Mouse (Mus musculus) retina, adult 2 months (tissue): ENCODE data around the gene Lats2.
A peak's percentile ranks its signal among the peaks of the same experiment; 100 is the strongest.
"Not testable (repeated sequence)": the region's sequence is repeated elsewhere in the genome, so short reads cannot be mapped to it uniquely, and the experiment has no call there.

Source experiments
- DNase-seq: peaks from one replicate; pipeline ENCODE4 v3.0.0-alpha.2; 2012; ENCODE audit warnings: low read depth, low spot score

Gene Lats2

DNA sequence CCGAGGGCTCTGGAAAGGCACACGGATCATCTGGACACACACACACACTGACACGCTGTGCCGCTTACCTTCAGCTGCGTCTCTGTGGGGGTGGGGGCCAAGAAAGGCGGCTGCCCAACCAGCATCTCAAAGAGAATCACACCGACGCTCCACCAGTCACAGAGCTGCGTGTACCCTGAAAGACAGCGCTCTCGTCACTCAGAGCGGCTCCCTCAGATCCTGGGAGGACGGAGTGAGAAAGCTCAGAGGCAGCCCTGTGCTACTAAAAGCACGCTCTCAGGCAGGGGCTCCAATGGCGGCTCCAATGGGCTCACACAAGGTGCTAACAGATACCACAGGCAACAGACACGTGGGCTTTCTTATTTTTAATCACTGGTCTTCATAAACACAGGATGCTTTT lies 63.9 kb downstream of the Lats2 start:
- DNase-seq = no peak

DNA sequence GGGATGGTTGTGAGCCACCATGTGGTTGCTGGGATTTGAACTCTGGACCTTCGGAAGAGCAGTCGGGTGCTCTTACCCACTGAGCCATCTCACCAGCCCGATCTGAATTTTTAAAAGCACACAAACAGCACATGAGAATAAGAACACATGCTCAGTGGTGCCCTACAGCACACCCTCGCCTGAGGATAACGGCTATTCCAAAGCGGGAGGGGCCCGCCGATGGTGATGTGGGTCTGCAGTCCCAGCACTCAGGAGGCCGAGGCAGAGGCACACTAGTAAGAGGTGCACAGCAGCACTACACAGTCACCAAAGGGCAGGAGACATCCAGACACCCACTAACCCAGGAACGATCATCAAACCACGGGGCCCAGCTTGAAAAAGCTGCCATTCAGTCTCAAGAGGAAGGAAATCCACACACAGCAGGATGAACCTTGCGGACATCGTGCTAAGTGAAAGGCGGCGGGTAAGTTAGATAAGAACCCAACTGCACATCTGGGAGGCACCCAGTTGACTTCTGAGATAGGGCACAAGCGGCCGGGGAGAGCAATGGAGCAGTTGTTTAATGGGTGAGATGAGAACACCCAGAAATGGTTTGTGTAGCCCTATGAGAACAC lies 65.6 kb downstream of the Lats2 start:
- no peak for DNase-seq

DNA sequence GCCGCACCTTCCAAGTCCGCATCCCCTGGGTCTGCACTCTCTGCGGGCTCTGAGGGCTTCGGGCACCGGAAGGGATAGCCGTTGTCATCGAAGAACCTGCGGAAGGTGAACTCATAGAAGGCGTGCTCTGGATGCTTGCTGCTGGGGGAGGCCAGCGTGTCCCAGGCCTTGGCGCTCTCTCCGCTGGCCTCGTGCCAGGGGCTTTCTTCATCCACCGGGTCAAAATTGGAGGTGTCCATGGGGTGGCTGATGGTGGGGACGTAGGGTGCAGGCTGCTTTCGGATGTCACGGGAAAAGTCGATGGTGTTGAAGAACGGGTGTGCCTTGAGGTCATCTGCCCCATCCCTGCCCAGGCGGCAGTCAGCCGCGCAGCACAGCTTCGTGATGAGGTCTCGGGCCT lies 66.9 kb downstream of the Lats2 start:
- no peak for DNase-seq

DNA sequence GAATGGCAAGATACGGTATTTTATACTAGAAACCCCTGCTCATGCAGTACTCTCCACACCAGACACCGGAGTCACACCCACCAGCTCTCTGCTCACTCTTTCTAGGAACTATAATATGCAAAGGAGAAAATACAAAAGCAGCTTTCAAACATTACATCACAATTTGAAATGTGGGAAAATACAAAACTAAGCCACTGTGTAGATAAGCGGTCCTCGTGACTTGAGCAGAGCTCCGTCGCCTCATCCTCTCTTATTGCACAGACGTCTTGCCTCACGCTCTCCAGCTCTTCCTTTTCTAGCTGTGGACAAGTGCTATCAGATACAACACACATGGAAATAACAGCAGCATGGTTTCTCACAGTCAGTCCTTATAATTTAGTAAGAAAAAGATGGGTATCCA lies 67.5 kb downstream of the Lats2 start:
- DNase-seq = no peak

DNA sequence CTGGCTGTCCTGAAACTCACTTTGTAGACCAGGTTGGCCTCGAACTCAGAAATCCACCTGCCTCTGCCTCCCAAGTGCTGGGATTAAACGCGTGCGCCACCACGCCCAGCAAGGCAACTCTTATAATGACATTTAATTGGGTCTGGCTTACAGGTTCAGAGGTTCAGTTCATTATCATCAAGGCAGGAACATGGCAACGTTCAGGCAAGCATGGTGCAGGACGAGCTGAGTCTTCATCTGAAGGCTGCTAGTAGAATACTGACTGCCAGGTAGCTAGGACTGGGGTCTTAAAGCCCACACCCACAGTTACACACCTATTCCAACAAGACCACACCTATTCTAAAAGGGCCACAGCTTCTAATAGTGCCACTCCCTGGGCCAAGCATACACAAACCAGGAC lies 70.1 kb downstream of the Lats2 start:
- DNase-seq = not testable (repeated sequence)

DNA sequence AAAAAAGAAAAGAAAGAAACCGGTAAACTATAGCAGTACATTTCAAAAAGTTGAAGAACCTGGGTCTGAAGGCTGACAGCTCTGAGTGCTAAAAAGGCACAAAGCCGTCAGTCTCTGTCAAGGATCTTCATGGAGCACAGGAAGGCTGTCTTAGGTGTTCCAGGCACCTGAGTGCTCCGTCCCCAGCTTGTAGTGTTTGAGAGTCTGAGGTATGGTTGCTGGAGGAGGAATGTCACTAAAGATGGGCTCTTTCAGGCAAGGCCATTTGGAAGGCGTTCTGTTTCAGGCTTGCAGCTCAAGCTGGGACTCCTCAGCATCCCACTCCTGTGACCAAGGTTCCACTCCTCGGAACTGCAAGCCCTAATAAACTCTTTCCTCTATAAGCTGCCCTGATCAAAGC lies 70.7 kb downstream of the Lats2 start:
- no peak for DNase-seq

DNA sequence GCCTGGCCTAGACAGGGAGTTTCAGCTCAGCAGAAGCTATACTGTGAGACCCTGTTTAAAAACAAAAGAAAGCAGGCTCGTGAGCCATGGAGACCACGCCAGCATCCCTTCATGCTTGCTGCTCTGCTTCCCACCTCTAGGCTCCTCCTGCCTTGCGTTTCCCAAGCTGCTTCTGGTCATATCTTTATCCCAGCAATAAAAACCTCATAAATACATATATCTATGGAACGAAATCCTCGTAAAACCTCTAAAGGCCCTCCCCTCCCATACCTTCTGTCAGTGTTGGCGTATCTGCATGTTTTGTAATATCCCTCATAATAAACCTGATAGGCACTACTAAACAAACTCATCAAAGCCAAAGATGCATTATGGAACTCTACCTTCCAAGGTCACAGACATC lies 71.5 kb downstream of the Lats2 start:
- DNase-seq = no peak

DNA sequence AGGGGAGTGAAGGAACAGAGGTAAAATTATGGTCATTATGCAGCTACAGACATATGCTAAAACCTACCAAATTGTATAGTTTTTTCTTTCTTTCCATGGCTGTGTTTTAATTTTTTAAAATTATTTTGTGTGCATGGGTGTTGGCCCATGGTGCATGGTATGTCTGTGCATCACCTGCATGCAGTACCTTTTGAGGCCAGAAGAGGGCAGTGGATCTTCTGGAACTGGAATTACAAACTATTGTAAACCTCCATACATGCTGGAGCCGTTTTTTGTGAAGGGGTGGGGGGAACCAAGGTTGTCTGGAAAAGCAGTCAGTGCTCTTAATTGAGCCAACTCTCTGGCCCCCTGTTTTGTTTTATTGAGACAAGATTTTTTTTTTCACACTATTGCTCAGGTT lies 73.6 kb downstream of the Lats2 start:
- peak; percentile 37 for DNase-seq

DNA sequence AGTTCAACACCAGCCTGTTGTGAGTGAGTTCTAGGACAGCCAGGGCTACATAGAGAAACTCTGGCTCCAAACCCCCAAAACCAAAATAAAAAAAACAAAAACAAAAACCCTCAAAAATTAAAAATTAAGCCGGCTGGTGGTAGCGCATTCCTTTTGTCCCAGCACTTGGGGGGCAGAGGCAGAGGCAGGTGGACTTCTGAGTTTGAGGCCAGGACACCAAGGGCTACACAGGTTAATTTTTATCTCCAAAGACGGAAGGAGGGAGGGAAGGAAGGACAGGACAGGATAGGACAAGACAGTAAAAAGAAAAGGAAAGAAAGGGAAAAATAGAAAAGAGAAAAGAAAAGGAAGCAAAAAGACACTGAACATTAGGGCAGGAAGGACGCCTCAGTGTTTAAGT lies 75.4 kb downstream of the Lats2 start:
- no peak for DNase-seq

DNA sequence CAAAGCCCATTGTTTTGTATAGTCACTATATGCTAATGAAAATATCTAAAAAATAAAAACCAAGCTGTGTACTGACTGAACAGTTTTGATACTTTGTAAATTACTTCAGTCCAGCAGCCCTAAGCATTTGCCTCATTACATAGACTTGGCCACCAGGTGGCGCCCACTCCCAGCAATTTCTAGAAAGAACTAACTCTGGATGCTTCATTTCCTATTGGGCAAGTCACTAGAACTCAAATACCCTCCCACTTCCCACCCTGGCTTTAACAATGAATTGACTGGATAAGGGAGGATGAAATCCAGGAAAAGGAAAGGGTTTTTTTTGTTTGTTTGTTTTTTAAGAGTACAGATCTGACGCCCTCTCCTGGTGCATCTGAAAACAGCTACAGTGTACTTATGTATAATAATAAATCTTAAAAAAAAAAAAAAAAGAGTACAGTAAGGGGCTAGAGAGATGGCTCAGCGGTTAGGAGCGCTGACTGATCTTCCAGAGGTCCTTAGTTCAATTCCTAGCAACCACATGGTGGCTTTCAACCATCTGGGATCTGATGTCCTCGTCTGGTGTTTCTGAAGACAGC lies 78.1 kb downstream of the Lats2 start:
- DNase-seq = peak; percentile 66

DNA sequence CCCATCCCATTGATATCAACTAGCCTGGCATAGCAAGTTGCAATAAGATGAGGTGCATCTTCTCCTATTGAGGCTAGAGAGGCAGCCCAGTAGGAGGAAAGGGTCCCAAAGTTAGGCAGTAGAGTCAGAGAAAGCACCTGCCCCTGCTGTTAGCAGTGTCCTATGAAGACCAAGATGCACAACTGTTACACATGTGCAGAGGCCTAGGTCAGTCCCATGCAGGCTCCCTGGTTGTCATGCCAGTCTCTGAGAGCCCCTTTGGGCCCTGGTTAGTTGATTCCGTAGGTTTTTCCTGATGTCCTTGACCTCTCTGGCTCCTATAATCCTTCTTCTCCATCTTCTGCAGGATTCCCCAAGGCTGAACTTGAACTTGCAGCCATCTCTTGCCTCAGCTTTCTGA lies 78.7 kb downstream of the Lats2 start:
- no peak for DNase-seq

DNA sequence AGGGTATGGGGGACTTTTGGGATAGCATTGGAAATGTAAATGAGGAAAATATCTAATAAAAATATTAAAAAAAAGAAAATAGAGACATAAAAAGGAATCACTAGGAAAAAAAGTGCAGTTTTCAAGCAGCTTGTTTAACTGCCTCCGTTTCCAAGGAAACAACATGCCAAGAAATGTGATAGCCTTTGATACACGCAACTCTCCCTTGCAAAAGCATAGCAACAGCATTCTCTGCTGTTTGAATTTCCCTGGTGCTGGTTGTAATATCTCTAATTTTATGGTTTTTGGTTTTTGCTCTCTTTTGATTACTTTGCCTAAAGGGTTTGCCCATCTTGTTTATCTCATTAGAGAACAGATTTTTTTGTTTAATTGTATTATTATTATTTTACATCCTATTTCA lies 82.7 kb downstream of the Lats2 start:
- DNase-seq = no peak

DNA sequence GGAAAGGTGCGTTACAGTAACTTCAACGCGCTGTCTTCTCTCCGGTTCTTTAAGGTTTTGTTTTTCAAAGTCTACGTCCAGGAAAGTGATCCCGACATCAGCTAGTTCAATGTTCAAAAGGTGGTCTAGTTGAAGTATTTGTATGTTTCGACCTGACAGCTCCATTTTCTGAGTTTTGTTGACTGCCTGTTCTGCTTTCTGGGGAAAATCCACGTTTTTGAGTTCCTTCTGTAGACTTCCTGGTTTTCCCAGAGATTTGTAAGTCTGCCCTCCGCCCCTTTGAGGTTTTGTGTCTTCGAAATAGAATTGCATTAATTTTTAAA lies 92.6 kb downstream of the Lats2 start:
- DNase-seq = no peak

DNA sequence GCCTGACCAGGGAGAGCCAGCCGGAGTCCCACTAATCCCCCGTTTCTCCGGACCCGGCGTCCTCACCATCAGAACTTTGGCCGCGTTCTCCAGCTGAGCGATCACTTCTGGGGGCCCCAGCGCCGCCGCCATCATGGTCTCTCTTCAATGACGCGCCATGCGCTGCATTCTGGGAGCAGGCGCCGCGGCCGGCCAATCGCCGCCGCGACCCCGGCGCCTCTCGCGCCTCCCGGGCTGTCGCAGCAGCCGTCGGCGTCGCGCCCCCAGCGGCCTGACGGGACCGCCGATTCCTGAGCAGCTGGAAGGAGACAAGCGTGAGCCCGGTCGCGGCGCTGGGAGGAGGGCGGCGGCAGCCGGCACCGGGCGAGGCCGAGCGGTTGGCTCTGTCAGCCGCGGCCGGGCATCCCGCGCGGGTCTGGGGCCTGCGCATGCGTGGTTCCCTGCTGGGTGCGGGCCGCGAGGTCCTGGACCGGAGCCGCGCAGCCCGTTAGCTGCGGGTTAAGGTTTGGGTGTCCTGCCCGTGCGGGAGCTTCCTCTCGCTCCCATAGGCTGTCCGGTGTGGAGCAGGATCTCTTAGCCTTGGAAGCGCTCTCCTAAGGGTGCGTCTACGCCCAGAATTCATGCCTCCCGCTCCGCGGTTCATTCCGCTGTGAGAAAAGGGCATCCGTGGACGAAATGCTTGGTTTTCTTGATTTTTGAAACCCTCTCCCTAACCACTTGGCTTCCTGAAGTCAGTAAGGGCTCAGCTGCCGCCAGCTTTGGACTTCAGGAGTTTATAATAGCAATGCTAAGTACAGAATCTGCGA lies 93.2 kb downstream of the Lats2 start, which contains the start of gene Xpo4:
TSS of gene Xpo4 (minus strand) at position 609 of the 806 bp plus-strand sequence.
- peak; percentile 65 for DNase-seq

DNA sequence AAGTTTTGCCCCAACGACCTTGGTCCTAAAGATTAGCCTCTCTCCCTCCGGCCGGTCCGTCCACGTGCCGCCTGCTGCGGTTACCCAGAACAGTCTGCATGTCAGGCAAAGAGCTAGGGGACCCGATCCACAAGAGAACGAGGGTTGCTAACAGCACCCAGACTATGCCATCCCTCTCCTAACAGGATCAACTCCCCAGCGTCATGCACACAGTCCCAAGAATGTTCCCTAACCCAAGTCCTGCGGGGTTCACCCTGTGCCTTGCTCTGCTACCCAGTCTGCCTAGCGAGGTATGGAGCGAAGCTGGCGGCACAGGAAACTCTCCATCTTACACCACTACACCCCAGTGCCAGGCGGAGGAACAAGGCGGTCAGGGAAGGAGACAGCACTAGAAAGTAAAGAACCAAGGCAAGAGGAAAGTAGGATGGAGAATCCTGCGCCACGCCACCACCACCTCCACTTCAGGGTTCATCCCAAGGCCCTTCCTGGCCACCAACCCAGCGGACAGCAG lies 93.8 kb downstream of the Lats2 start:
- no peak for DNase-seq

DNA sequence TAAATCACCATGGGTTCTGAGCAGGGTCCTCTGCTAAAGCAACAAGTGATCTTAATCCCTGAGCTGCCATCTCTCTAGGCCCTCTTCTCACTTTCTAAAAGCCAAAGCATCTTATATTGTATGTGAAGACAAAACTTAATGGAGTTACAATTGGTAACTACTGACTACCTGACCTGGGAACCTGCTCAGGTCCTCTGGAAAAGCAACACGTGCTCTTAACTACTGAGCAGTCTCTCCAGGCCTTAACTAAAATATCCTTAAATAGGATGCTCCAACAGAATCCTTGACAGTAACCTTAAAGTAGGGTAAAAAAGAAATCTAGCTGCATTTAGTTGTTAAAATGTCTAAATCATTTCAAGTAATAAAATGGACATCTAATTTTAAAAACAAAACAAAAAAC lies 94.6 kb downstream of the Lats2 start:
- DNase-seq = no peak

DNA sequence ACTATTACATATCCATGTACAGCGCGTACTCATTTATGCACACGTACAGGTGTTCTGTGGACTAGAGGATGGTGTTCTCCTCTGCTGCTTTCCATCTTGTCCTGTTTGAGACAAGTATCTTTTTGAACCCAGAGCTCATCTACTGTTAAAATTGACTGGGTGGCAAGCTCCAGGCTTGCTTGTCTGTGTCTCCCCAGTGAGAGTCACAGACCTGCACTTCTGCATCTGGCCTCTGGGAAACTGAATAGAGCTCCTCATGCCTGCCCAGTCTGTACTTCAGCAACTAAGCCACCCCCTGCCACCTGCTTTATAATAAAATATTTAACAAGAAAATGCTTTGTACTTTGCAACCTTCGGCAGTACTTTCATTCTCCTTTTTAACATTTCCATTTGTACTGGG lies 99.9 kb downstream of the Lats2 start:
- DNase-seq = no peak

DNA sequence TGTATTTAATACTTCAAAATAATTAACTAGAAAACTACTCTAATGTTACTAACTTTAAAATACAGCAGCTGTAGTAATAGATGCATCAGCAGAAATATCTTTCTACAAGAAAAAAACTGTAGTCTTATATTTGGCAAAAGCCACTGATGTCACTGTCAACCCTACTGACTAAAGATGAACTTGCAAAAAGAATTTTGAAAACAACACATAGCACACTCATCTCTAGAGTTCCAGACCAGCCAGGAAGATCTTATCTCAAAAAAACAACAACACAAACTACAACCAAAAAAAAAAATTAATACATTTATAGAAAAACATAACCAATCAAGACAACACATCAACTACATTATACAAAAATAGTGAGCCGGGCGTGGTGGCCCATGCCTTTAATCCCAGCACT lies 100.7 kb downstream of the Lats2 start:
- DNase-seq = no peak

DNA sequence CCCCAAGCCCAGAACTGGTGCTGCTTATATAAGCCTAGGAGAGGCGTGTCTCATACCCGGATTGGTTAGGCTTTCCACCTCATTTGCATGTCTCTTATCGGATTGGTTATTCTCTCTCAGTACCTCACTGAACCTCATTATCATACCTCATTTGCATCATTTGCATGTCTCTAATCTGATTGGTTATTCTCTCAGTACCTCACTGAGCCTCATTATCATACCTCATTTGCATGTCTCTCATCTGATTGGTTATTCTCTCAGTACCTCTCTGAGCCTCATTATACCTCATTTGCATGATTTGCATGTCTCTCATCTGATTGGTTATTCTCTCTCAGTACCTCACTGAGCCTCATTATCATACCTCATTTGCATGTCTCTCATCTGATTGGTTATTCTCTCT lies 101.7 kb downstream of the Lats2 start:
- DNase-seq = not testable (repeated sequence)

DNA sequence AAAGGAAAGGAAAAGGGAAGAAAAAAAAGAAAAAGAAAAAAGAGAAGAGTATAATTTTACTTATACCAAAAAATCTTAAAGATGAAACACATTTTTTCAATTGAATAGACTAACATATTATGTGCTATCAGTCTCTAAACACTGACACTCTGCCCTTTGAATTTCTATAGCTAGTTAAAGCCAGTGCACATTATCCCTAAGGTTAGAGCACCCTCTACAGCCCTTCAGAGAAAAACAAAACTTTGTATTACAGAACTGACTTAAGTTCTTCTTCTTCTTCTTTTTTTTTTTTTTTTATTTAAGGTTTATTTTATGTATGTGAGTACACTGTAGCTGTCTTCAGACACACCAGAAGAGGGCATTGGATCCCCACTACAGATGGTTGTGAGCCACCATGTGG lies 108.7 kb downstream of the Lats2 start:
- no peak for DNase-seq

DNA sequence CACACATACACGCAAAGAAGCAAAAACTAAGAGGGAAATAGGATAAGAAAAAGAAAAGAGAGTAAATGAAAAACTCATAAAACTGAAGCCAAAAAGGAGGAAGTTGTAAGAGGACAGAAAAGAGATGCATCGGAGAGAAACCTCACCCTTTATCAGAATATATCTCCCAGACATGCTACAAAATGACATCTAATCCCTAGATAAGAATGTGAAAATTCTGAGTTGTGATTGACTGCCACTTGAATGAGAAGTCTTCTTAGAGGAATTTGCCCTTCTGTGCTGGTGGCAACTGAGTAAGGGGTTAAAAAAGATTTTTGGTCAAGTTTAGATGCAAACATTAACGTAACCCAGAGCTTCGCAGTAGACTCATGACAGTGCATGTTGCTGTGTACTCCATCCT lies 112.0 kb downstream of the Lats2 start:
- no peak for DNase-seq
